Mouse (Mus musculus) testis, adult 2 months (tissue): Measurements from ENCODE around the gene Syne1. TPM values are rescaled to one million over a fixed set of nuclear protein-coding genes. Genes with fewer than 3 reads are reported as not detected.

Experiments
- H3K27ac ChIP-seq: fragments of 200-500 bp; 2 replicates; pipeline ENCODE4 v1.5.1; 2012; ENCODE audit warnings: low read depth, low read length; ENCODE audit not compliant: control insufficient read depth, insufficient read depth
- H3K27me3 ChIP-seq: fragments of 200-500 bp; 2 replicates; pipeline ENCODE4 v1.6.1; 2012; ENCODE audit warnings: mild to moderate bottlenecking, low read length, moderate library complexity; ENCODE audit not compliant: control insufficient read depth, insufficient read depth
- H3K36me3 ChIP-seq: fragments of 200-500 bp; 2 replicates; pipeline ENCODE4 v1.6.1; 2012; ENCODE audit warnings: mild to moderate bottlenecking, low read length; ENCODE audit not compliant: control insufficient read depth, insufficient read depth
- H3K4me1 ChIP-seq: fragments of 200-500 bp; 2 replicates; pipeline ENCODE4 v1.6.1; 2012; ENCODE audit warnings: low read length; ENCODE audit not compliant: control insufficient read depth, insufficient read depth
- H3K4me3 ChIP-seq: fragments of 200-500 bp; 2 replicates; pipeline ENCODE4 v1.5.1; 2012; ENCODE audit warnings: low read depth, mild to moderate bottlenecking, low read length, moderate library complexity, mixed read lengths; ENCODE audit not compliant: control insufficient read depth
- CTCF ChIP-seq: fragments of 200-500 bp; IDR thresholded peaks from 2 replicates; pipeline ENCODE4 v1.5.1; 2012; ENCODE audit warnings: low read depth, mild to moderate bottlenecking, inconsistent platforms, low read length, moderate library complexity; ENCODE audit not compliant: control insufficient read depth, insufficient read depth, insufficient replicate concordance
- POLR2A ChIP-seq: fragments of 200-500 bp; IDR thresholded peaks from 2 replicates; pipeline ENCODE4 v1.6.1; 2012; ENCODE audit warnings: low read depth, mild to moderate bottlenecking, inconsistent platforms, low read length, moderate library complexity; ENCODE audit not compliant: control insufficient read depth
- polyA plus RNA-seq: library from polyadenylated mRNA; depleted of rRNA; stranded (reverse); fragments of >200 nt; gene quantifications from 2 replicates; pipeline ENCODE4 v1.2.3, GENCODE M21; 2012

The Syne1 gene
- polyA plus RNA-seq, 1 experiment: 2.4 TPM

- Histone ChIP-seq H3K27me3 (no peaks in the 10 kb centered on the region), H3K4me3 (no peak overlapping the region), H3K36me3 (no peaks in the 10 kb centered on the region), H3K27ac (no peak overlapping the region), H3K4me1 (no peaks in the 10 kb centered on the region; the same call in 1 of the 2 replicates)
- TF ChIP-seq CTCF: no peak
- no peak for TF ChIP-seq POLR2A
Observed at GRCm38 (mm10) chr10:5165439-5165838, 385.8 kb downstream of the Syne1 start.

- TF ChIP-seq POLR2A (no peak), CTCF (no peak)
- Histone ChIP-seq H3K27me3 (no peaks in the 10 kb centered on the region), H3K4me1 (no peaks in the 10 kb centered on the region; the same call in 1 of the 2 replicates), H3K36me3 (no peaks in the 10 kb centered on the region), H3K4me3 (no peak overlapping the region), H3K27ac (no peak overlapping the region)
Observed at GRCm38 (mm10) chr10:5163770-5164169, 387.5 kb downstream of the Syne1 start.

DNA sequence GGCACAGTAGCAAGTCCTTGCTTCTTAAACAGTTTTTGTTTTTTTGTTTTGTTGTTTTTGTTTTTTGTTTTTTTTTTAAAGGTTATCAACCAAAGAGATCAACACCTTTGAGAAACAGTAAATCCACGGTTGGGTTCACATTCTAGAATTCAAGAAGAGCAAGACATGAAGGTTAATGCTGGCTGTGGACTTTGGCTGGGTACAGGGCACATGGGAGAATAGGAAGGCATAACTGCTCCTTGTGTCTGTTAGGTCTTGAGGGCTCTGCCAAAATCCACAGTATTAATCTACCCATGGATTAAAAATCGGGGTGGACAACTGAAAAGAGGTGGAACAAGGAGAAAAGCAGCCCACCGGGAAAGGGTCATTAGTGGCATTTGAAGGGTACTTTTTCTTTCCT lies 388.0 kb downstream of the Syne1 start:
- no peak for TF ChIP-seq CTCF
- TF ChIP-seq POLR2A: no peak
- Histone ChIP-seq H3K27me3 (no peaks in the 10 kb centered on the region), H3K4me1 (no peaks in the 10 kb centered on the region; the same call in 1 of the 2 replicates), H3K27ac (no peak overlapping the region), H3K4me3 (no peak overlapping the region), H3K36me3 (no peaks in the 10 kb centered on the region)

DNA sequence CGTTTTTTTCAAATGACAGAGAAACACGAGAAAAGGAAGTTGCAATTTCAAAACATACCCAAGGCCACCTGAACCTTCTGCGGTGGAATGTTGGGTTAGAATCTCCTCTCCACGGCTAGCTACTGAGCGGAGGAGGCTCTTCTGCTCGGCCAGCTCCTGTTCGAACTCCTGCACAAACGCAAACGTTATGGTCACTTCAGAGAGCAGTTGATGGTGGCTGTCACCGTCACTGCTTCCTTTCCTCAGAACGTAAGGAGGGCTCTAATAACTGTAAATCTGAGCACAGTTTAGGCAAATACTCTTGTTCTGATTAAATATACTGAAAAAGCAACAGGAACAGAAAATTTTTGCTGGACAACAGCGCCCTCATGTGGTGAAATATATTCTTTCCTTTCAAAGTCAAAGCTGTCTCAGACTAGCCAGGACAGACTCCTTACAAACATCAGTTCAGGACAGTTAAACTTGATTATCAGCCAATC lies 389.8 kb downstream of the Syne1 start:
- Histone ChIP-seq H3K4me3 (no peak overlapping the region), H3K4me1 (no peaks in the 10 kb centered on the region; the same call in 1 of the 2 replicates), H3K27me3 (no peaks in the 10 kb centered on the region), H3K27ac (no peak overlapping the region), H3K36me3 (no peaks in the 10 kb centered on the region)
- no peak for TF ChIP-seq POLR2A
- no peak for TF ChIP-seq CTCF

DNA sequence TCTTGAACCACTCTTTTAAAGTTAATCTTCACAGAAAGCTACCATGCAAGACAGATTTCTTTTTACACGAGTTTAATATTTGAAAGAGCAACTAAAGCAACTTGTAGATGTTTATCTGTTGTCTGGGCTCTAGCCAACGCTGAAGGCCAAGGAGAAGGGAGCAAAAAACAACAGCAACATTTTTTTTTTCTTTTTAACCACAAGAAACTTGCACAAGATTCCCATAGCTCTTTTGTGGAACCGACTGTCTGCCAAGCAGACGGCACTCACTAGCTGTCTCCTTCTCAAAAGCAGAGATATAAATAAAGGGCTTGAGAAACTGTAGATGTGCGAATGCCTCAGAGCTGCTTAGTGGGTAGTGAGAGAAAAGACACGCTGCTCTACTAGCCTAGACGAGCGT lies 391.6 kb downstream of the Syne1 start:
- H3K27me3 ChIP-seq: no peaks in the 10 kb centered on the region
- no peak overlapping the region for H3K4me3 ChIP-seq
- no peaks in the 10 kb centered on the region; the same call in 1 of the 2 replicates for H3K4me1 ChIP-seq
- H3K27ac ChIP-seq: no peak overlapping the region
- TF ChIP-seq CTCF (no peak), POLR2A (no peak)
- H3K36me3 ChIP-seq: no peaks in the 10 kb centered on the region

- Histone ChIP-seq H3K4me3 (no peak overlapping the region), H3K27ac (no peak overlapping the region), H3K4me1 (no peaks in the 10 kb centered on the region), H3K36me3 (no peaks in the 10 kb centered on the region), H3K27me3 (no peaks in the 10 kb centered on the region)
- TF ChIP-seq CTCF (no peak), POLR2A (no peak)
Observed at GRCm38 (mm10) chr10:5153047-5153446, 398.2 kb downstream of the Syne1 start.

DNA sequence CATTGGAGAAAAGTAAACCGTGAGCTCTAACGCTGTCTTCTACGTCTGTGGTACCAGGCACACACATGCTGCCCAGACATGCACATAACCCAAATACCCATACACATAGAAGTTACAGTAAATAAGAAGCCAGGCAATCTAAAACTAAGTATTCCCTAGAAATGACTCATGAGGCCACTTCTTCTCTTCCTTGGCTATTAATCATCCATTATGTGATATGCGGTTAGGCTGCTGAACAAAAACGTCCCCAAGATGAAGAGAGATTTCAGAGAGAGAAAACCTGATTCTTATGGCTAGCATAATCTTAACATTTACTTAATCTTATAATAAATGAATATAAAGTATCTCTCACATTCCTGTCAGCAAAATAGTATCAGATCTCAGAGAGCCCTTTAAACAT lies 409.8 kb downstream of the Syne1 start:
- TF ChIP-seq POLR2A (no peak), CTCF (no peak)
- no peaks in the 10 kb centered on the region for H3K27me3 ChIP-seq
- H3K36me3 ChIP-seq: no peaks in the 10 kb centered on the region
- no peak overlapping the region for H3K27ac ChIP-seq
- no peaks in the 10 kb centered on the region for H3K4me1 ChIP-seq
- no peak overlapping the region for H3K4me3 ChIP-seq

GRCm38 (mm10) chr10:5139932-5140264 lies 411.4 kb downstream of the Syne1 start:
- no peak overlapping the region for H3K27ac ChIP-seq
- no peak overlapping the region for H3K4me3 ChIP-seq
- H3K27me3 ChIP-seq: no peaks in the 10 kb centered on the region
- TF ChIP-seq CTCF (no peak), POLR2A (no peak)
- H3K4me1 ChIP-seq: no peaks in the 10 kb centered on the region
- no peaks in the 10 kb centered on the region for H3K36me3 ChIP-seq
